Mouse (Mus musculus): ENCODE data around the gene Gnat1. TPM values are rescaled to one million over a fixed set of nuclear protein-coding genes. Genes with fewer than 3 reads are reported as not detected.

Gnat1 gene
- not detected for total RNA-seq (2021)
- long read RNA-seq, experiment 1 = 0 reads
- long read RNA-seq, experiment 2 = 0 reads

DNA sequence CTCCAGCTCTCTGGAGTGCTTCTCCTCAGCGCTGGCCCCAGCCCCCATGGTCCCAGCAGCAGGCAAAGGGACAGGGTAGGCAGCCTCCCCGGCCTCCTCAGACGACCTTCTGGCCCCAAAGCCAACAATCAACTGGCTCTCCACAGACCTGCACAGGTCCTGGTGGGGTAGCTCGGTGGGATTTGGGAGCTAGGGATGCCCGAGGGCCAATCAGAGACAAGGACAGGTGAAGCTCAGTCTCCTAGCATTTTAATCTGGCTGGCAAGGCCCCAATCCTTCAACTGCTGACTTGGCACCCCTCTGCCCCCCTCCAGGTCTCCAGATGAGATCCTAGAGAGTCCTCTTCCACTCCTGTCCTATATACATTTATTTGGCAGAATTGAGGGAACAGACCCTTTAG is at the start of gene Gnat1:
Gene Gnat1 (minus strand): TSS at position 212 of the 400 bp plus-strand sequence.
- DNase-seq = no peak

DNA sequence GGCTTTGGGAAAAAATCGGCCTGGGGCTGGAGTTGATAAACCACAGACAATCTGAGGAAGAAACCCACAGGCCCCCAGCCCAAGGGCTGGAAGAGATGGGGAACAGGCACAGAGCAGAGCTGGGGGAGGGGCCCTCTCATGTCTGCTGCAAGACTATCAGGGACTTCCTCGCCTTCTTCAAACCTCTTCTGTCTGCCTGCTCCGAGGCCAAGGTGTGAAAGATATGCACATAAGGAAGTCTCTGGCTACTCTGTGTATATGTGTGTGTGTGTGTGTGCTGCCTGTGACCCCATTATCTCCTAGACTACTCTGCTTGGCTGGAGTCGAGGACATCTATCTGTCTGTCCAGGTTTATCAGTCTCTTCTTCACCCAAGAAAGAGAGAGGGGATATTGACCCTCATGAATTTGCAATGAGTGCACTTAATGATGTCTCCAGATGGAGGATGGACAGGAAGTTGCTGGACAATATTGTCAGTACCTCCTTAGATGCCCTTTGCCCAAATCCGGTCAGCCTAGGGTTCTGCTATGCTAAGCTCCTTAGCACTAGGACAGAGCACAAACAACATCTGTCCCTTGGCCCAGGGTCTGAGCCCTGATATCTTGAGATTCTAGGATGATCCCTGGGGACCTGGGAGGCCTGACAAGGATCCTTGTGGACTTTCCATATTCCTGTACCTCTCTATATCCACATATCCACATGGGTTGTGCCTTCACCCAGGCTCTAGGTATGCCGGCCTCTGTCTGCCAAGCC is 49.6 kb upstream of the Gnat1 start:
- DNase-seq = no peak

DNA sequence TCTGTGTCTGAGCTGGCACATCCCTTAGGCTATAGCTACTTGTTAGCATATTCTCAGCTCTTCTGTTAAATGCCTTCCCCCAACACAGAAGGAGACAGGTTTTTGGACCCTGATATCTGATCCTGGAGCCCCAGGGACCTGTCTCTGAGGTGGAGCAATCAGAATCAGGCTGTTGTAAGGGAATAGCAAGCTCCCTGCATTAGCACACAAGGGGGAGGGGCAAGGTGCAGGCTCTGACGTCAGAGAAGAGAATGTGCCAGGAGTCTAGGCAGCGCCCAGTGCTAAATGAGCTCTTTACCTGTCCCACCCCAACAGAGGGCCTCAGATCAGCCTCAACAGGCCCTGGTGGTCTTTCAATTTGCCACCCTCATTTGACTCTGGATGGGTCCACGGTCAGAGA is 47.5 kb upstream of the Gnat1 start:
- no peak for DNase-seq

DNA sequence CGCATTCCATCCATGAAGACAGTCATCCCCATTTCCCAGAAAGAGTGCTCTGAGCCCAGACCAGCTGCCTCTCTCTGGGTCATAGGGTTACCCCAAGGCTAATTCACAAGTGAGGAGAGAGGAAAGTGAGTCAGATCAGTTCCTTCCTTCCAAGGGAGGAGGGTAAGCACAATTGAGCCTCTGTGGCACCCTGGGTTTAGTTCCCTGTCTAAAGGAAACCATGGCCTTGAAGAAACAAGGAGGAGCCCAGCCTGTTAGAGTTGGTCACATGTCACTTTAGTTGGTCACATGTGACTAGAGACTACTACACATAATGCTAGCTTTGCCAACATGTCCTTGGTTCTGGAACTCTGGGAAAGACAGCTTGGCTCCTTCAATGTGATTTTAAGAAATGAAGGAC is 45.3 kb upstream of the Gnat1 start:
- no peak for DNase-seq

DNA sequence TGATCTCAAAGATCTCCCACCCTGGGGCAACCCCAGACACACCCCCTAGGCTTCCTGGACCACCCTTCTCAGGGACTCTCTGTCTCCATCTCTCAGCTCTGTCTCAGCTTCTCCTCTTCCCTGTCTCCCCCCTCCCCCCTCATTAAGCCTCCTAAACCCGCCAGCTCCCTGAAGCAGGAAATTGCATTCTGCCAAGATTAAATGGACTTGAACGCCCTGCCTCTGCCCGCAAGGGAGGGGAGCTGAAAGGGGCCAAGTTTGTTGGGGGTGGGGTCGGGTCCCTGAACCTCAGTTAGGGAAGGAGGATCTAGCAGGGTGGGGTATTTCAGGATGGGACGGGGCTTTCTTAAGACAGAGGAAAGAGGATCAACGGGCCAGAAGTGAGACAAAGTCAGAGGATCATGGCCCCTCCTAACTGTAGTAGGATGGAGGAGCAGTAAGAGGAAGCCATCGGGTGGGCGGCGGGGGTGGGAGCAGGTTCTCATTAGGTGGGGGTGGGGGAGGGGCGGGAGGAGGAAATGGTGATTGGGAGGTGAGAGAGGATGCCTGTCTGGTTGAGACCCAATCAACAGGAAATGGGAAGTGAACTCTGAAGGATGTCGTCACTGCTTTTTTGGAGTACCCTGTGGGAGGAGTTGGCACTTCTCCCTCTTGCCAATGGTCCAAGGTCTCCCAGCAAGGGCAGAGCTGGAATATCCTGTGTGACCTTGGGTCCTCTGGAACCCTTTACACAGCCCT is 44.5 kb upstream of the Gnat1 start:
- DNase-seq = no peak

DNA sequence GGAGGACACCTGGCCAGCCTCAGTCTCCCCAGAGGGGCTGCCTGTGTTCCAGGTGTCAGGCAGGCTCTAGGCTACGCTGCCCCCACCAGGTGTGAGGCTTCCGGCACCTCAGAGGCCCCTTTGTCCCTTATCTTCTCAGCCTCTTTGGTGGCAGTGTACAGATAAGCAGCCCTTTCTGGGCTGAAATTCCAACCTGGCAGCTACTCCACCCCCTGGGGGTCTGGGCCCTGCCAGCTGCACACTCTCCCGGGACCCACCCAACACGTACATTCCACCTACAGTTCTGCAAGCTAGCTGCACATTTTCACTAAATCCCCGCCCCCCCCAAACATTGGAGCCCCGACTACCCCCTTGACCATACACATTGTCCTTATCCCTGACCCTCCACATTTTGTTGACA is 43.8 kb upstream of the Gnat1 start:
- no peak for DNase-seq

DNA sequence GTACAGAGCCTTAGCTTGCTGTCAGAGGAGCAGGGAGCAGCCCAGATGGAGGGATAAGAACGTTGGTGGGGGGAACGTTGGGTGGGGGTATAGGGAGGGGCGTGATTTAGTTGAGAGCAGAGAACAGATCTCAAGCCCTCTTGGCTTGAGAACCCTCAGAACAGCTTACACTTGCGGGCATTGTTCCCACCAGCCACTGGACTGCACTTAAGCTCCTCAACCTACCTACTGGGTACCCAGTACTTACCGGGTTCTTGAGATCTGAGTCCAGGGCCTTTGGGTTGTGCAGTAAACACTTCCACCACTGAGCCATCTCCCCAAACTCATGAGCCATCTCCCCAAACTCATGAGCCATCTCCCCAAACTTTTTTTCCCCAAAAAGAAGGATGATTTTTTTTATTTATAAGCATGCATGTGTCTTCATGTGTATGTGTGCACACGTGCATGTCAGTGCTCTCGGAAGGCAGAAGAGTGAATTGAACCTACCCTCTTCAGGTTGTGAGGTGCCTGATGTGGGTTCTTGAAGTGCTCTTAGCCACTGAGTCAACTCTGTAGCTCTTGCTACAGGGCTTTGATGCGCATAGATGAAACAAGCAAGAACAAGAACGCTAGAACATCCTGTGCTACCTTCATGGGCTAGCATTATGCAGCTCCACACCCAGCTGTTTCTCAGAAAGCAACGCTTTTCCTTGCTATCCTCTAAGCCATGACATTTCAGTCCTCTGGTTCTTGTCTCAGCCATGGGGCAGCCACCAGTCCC is 39.4 kb upstream of the Gnat1 start:
- DNase-seq = no peak

DNA sequence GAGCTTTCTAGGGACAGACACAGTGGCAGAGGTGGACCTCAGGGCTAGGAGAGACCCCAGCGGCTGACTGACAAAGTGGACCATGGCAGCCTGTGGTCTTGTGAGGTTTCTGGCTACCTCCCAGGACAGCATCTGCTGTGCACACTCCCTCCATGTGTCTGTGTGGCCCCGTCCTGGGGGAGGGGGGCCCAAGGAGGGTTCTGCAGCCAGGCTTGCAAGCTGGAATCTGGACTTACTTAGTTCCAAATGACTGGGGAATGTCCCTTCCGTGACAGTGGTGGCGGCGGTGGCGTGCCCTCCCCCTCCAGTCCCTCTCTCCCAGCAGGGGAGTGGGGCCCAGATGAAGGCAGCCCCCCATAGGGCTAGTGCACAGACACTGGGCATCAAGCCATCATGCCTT is 37.4 kb upstream of the Gnat1 start:
- no peak for DNase-seq

DNA sequence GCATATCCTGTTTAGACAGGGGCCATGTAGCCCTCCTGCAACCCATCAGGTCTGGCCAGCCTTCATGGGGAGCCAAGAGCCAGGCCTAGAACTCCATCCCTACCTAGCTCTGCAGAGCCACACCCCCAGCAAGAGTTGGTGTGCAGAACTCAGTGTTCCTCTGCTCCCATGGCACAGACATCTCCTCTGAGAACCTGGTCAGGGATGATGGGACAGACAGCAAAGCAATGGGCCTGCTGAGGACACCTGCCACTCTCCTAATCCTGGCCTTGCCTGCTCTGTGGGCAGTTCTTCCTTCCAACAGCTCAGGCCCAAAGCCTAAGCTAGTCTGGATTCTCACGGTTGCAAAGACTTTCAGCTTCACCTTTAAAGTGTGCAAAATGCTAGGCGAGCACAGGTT is 36.1 kb upstream of the Gnat1 start:
- DNase-seq = no peak

DNA sequence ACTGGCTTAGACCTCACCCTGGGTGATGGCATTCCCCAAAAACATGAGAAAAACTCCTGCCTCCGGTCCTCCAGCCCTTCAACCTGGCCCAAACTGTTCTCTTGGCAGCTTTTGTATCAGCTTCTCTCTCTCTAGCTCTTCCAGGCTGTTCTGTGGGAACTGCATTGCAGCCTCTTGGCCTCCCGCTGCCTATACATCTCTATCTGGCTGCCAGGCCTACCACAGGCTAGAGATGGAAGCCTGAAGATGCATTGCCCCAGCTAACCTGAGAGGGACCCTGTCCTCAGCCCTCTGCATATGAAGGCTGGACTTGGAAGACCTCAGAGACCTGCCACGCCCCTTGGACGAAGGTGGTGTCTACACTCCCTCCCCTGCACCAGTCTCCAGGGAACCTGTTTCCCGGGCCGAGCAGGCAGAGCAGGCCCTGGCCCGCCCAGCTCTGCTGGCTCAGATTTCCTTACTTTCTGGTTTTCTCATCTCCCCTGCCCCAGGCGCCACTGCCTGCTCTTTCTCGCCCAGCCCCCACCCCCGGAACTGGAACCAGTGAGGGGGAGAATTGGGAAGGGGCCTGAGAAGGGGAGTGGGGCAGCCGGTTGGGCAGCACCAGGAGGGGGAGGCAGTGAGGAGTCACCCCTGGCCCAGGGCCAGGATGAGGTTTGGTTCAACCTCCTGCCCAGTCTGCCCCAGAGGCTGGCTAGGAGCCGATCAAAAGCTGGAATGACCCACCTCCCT is 34.9 kb upstream of the Gnat1 start:
- peak; percentile 49 for DNase-seq

DNA sequence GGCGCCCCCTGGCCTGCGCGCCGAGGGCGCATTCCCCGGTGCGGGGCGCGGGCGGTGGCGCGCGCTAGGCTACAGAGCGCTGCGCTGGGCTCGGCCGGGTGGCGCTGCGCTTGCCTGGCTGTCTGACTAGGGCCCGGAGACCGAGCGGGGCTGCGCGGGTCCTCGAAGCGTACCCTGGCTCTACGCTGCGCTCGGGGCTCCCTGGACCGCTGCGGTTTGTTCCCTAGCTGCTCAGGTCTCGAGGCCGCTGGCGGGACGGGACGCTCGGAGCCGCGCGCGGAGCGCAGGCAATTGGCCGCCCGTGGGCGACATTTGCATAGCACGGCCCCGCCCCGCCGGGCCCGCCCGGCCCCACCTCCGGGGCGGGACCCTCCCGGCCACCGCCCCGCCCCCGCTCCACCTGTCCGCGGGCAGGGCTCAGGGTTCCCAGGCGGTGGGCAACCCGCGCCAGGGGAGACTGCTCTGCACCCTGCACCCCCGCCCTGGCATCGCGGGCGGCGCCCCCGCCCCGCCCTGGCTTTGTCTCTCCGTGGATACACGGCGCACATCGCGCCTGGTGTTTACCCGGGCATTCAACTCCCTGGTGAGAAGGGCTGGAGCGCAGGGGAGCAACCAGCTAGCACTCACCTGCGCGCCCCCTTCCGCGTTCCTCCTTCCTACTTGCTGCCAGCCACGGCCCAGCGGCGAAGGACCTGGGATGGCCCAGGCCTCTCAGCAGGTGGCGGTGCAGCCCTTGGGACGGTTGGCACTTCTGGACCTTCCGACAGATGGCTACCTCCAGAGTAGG is 30.4 kb upstream of the Gnat1 start, which contains the start of gene Sema3f:
Gene Sema3f (minus strand): TSS at position 779 of the 787 bp plus-strand sequence.
- DNase-seq = peak; percentile 84

DNA sequence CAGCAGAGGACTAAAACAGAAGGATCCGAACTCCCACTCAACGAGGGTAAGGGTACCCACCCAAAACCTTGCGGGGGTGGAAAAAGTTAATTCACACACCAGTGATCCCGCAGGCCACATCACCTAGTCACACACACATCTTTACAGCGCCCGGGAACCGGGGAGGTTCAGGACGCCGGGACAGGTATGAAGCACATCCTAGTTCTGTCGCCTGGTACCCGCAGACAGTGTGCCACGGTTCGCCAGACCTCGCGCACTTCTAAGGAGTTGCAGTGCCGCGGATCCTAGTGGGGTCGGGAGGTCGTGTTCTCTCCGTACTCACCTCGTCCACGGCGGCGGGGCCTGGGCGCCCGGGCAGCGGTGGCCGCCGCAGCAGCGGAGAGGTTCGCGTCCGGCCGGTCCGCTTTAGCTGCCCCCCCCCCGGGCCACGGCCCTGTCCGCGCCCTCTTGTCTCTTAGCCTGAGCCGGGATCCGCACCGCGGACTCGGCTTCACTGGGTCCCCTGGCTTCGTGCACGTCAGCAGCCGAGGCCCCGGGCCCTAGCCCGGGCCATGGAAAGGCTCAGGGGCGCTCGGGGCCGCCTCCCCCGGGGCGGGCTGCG is 29.7 kb upstream of the Gnat1 start:
- DNase-seq = no peak

DNA sequence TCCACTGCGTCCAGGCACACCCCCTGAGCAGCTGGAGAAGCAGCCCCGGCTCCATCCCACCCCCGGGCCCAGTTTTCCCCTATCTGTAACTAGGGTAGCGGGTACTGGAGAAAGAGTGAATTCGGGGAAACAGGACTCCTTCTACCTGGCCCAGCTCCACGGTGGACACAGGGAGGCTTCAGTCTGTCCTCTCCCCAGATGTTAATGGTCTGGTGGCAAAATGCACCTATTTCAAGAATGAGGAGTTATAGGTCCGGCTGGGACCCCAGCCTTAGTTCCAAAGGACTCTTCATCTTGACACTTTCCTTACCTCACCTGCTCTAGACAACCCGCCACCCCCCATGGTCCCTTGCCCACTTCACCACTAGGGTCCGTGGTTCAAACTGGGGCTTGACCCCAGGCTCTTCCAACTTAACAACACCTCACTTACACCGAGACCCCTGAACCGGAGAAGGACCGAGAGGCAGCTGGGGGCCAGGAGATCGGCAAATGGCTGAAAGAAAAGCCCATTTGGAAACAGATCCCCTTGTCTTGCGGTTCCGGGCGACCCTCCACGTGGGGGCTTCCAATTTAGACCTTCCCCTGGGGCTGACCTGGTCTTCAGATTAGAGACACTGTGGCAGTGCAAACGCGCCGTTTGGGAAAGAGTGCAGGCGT is 29.1 kb upstream of the Gnat1 start:
- no peak for DNase-seq

DNA sequence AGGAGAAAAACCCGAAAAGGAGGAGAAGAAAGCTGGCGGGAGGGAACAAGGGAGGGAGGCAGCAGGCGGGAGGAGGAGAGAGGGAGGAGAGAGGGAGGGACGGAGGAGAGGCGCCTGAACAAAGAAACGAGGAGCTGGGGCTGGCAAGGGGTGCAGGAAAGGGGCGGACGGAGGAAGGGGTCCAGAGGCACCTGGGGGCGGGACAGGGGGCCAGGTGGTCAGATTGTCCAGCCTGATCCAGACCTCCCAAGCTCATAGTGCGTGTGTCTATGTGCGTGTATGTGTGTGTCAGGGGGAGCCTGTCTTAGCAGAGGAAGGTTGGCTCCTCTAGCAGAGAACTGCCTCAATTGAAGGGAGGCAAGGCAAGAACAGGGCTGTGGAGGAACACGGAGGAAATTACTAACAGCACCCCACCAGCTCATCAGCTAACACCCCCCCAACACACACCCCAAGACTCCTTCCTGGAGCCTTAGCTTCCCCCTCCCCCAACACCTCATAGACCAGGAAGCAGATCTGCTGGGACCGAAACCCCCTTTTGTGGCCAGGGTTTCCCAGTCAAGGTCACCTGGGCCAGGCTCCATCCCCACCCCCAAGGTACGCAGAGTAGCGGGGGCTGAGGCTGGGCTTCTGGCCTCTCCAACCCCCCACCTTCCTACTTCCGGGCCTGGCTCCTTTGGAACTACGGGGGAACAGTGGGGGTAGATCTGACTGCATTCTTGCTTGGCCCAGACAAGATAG is 28.4 kb upstream of the Gnat1 start:
- DNase-seq = no peak

DNA sequence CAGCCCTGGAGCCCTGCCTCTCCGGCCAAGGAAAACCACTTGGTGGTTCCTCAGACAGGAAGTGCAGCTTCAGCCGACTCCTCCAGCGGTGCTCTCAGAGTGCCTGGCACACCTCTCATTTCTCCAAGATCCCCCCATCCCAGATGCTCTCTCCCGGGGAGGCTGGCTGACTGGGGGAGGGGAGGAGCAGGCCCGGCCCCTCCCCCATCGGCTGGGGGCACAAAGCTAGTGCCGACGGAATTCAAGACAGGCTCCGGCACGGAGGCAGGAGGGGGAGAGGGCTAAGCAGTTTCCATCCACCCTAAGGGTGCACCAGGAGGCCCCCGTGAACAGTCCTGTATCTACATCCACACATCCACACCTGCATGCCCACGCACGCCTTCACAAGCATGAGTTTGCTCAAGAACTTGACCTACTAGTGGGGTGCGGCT is 27.3 kb upstream of the Gnat1 start:
- no peak for DNase-seq

DNA sequence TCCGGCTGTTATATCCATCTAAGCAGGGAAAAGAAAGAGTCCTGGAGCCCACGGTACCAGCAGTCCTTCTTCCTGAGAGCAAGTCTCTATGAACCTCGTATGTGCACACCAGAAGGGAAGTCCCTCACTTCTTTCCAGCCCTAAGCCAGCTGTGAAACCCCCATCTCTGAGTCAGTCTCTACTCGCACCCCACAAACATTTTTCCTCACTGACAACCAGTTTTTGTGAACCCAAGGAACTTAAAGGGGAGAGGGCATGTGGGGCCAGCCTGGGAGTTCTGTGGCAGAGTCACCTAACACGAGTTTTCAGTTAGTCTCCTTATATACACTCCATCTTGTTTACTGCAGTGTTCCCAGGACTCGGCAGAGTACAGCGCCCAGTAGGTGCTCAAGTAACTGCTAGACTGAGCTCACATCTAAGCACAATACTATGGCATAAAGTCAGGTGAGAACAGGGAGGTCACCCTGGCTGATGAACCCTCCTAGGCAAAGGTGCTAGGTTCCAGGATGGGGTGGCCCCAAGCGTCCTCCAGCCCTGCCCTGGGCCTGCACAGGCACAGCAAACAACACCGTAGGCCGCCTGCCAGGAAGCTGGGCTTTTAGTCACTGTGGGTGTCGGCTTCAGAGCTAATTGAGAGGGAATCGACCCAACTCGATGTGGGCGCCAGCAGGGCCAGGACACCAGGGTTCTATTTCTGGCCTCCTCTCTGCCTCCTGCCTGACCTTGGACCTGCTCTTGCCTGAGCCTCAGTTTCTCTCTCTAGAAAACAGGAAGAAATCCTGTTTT is 24.0 kb upstream of the Gnat1 start:
- peak; percentile 71 for DNase-seq

DNA sequence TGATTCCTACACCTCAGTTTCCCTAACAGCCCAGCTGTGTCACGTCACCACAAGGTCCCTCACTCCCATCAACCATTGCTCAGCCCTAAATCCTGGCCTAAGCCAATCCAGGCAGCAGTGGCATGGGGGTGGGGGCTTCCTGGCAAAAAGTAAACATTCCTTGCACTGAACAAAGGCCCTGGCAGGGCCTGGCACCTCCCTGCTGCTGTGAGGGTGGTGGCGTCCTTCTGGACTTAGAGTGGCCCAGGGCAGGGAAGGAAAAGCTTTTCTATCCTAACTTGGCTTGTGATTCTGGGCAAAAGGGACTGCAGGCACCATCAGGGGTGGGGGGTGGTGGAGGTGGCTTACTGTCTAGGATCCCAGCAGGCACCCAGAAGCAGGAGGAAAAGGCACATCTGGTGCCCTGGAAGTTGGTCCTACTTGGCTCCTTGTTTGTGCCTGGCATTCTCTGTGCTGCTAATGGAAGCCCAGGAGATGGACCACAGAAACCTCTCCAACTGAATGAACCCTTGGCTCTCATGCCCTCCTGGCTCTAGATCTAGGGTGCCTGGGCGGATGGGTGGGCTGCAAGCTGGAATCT is 23.2 kb upstream of the Gnat1 start:
- no peak for DNase-seq

DNA sequence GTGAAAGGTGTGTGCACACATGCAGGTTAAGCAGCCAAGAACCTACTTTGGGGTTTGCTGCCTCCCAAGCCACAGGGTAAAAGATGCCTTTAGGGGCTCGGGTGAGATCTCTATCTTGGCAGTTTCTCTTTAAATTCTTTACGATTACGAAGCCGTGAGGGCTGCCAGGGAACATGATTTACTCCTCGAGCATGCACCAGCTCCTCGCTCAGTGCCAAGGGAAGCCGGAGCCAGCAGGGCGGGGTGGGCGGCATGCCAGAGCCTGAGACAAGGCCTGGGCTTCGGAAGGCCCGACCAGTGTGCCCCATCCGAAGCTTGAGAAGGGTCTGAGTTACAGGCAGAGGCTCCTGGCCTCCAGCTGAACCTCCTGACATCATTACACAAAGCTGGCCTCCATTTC is 22.1 kb upstream of the Gnat1 start:
- DNase-seq = peak; percentile 78

Data from gastrocnemius, postnatal 25 days (tissue).